Mouse (Mus musculus) embryonic facial prominence, embryonic 13.5 days (tissue): ENCODE results near the gene Pax5. TPM values are rescaled to one million over a fixed set of nuclear protein-coding genes. Genes with fewer than 3 reads are reported as not detected.

ENCODE experiments used
- ATAC-seq: fragments of 200-750 bp; cut with Nextera tagmentation; 2 replicates; pipeline ENCODE4 v1.8.0; 2017; ENCODE audit warnings: low read depth; ENCODE audit not compliant: insufficient number of reproducible peaks, insufficient read depth, low FRiP score, low TSS enrichment
- H3K27ac ChIP-seq: fragments of 300-500 bp; sonication (generic); 2 replicates; pipeline ENCODE4 v1.5.1; 2015; ENCODE audit warnings: moderate library complexity, mild to moderate bottlenecking, inconsistent platforms
- H3K27me3 ChIP-seq: fragments of 300-500 bp; sonication (generic); 2 replicates; pipeline ENCODE4 v1.6.1; 2015; ENCODE audit warnings: mild to moderate bottlenecking, inconsistent platforms
- H3K36me3 ChIP-seq: fragments of 300-500 bp; sonication (generic); 2 replicates; pipeline ENCODE4 v1.6.1; 2015; ENCODE audit warnings: mild to moderate bottlenecking, inconsistent platforms
- H3K4me1 ChIP-seq: fragments of 300-500 bp; sonication (generic); 2 replicates; pipeline ENCODE4 v1.6.1; 2015; ENCODE audit warnings: inconsistent platforms
- H3K4me2 ChIP-seq: fragments of 300-500 bp; sonication (generic); 2 replicates; pipeline ENCODE4 v1.6.1; 2015; ENCODE audit warnings: moderate library complexity, mild to moderate bottlenecking, inconsistent platforms
- H3K4me3 ChIP-seq: fragments of 300-500 bp; sonication (generic); 2 replicates; pipeline ENCODE4 v1.5.1; 2015; ENCODE audit warnings: mild to moderate bottlenecking, inconsistent platforms
- H3K9ac ChIP-seq: fragments of 300-500 bp; sonication (generic); 2 replicates; pipeline ENCODE4 v1.6.1; 2015; ENCODE audit warnings: mild to moderate bottlenecking, inconsistent platforms
- H3K9me3 ChIP-seq: fragments of 300-500 bp; sonication (generic); 2 replicates; pipeline ENCODE4 v1.6.1; 2016; ENCODE audit warnings: inconsistent platforms
- WGBS: fragments of 180-500 bp; shearing (Covaris S2); methylation state at CpG from one replicate; pipeline ENCODE4 v1.1.7; 2015; ENCODE audit warnings: mixed read lengths; 5-methylcytosine and 5-hydroxymethylcytosine counted together
- polyA plus RNA-seq: library from polyadenylated mRNA; unstranded; fragments of >200 nt; fragmentation: Nextera tagmentation; extraction: Ambion mirVana; gene quantifications from 2 replicates; pipeline ENCODE4 v1.2.1, GENCODE M21; 2015

The Pax5 gene
- polyA plus RNA-seq, 1 experiment from 2014 or later, result not detected

- WGBS, result under 1% methylated on average over 19 of the region's 19 CpGs
- H3K9me3 ChIP-seq, result no peaks in the 10 kb centered on the region
- peak overlapping the region; percentile 35; the same call in 1 of the 2 replicates for H3K4me2 ChIP-seq
- peaks cover 24% of the 10 kb centered on the region for H3K4me1 ChIP-seq
- no peaks in the 10 kb centered on the region for H3K36me3 ChIP-seq
- no peak overlapping the region for H3K9ac ChIP-seq
- peak overlapping the region; percentile 8 for H3K4me3 ChIP-seq
- H3K27me3 ChIP-seq, result peaks cover 96% of the 10 kb centered on the region
- H3K27ac ChIP-seq, result no peak overlapping the region
- ATAC-seq, result no peak
Measured at GRCm38 (mm10) chr4:44713554-44714051, 3.3 kb upstream of the Pax5 start.

- Histone ChIP-seq H3K4me2 (peak overlapping the region; percentile 35), H3K27ac (no peak overlapping the region), H3K27me3 (peaks cover 96% of the 10 kb centered on the region), H3K4me1 (peaks cover 24% of the 10 kb centered on the region), H3K9me3 (no peaks in the 10 kb centered on the region), H3K4me3 (peak overlapping the region; percentile 8), H3K36me3 (no peaks in the 10 kb centered on the region), H3K9ac (no peak overlapping the region)
- no peak for ATAC-seq
- under 1% methylated on average over 50 of the region's 50 CpGs for WGBS
Measured at GRCm38 (mm10) chr4:44712786-44713553, 2.7 kb upstream of the Pax5 start.

- no peak for ATAC-seq
- Histone ChIP-seq H3K4me2 (peak overlapping the region; percentile 35), H3K4me3 (peak overlapping the region; percentile 27), H3K27ac (no peak overlapping the region), H3K9me3 (no peaks in the 10 kb centered on the region), H3K9ac (no peak overlapping the region), H3K4me1 (peaks cover 24% of the 10 kb centered on the region), H3K36me3 (no peaks in the 10 kb centered on the region), H3K27me3 (peaks cover 96% of the 10 kb centered on the region)
- under 1% methylated on average over 25 of the region's 25 CpGs for WGBS
Measured at GRCm38 (mm10) chr4:44712051-44712700, 1.9 kb upstream of the Pax5 start.

GRCm38 (mm10) chr4:44711136-44711900 lies 1.0 kb upstream of the Pax5 start:
- no peak for ATAC-seq
- no peak overlapping the region for H3K4me3 ChIP-seq
- 2% methylated on average over 25 of the region's 25 CpGs for WGBS

GRCm38 (mm10) chr4:44710701-44711097 lies 412 bp upstream of the Pax5 start:
- 0 out of 2 replicates have a peak overlapping the region, but pooled peaks have one; percentile 1 for H3K4me3 ChIP-seq
- H3K27me3 ChIP-seq, result peaks cover 99% of the 10 kb centered on the region
- H3K9ac ChIP-seq, result no peak overlapping the region
- no peak overlapping the region for H3K4me2 ChIP-seq
- 1% methylated on average over 30 of the region's 30 CpGs for WGBS
- H3K36me3 ChIP-seq, result no peaks in the 10 kb centered on the region
- ATAC-seq, result no peak
- no peak overlapping the region for H3K27ac ChIP-seq
- H3K9me3 ChIP-seq, result no peaks in the 10 kb centered on the region
- peaks cover 24% of the 10 kb centered on the region for H3K4me1 ChIP-seq

More at GRCm38 (mm10) chr4:44711136-44711900, 1.0 kb upstream of the Pax5 start:
- Histone ChIP-seq H3K27ac (no peak overlapping the region), H3K36me3 (no peaks in the 10 kb centered on the region), H3K4me1 (peaks cover 24% of the 10 kb centered on the region), H3K4me2 (no peak overlapping the region), H3K27me3 (peaks cover 96% of the 10 kb centered on the region), H3K9me3 (no peaks in the 10 kb centered on the region), H3K9ac (no peak overlapping the region)

- H3K4me2 ChIP-seq, result no peak overlapping the region
- H3K4me3 ChIP-seq, result no peak overlapping the region
- H3K9ac ChIP-seq, result no peak overlapping the region
- H3K27me3 ChIP-seq, result peaks cover 99% of the 10 kb centered on the region
- H3K36me3 ChIP-seq, result no peaks in the 10 kb centered on the region
- ATAC-seq, result no peak
- H3K9me3 ChIP-seq, result no peaks in the 10 kb centered on the region
- no peak overlapping the region for H3K27ac ChIP-seq
- peaks cover 29% of the 10 kb centered on the region for H3K4me1 ChIP-seq
Measured at GRCm38 (mm10) chr4:44709091-44709695, 1.1 kb downstream of the Pax5 start.

GRCm38 (mm10) chr4:44708311-44708710 lies 2.0 kb downstream of the Pax5 start:
- ATAC-seq, result no peak
- no peak overlapping the region for H3K9ac ChIP-seq
- no peak overlapping the region for H3K27ac ChIP-seq
- H3K27me3 ChIP-seq, result peaks cover 99% of the 10 kb centered on the region
- peaks cover 32% of the 10 kb centered on the region for H3K4me1 ChIP-seq
- no peaks in the 10 kb centered on the region for H3K36me3 ChIP-seq
- 48% methylated on average over 8 of the region's 8 CpGs for WGBS
- no peaks in the 10 kb centered on the region for H3K9me3 ChIP-seq
- H3K4me2 ChIP-seq, result no peak overlapping the region
- no peak overlapping the region for H3K4me3 ChIP-seq

- Histone ChIP-seq H3K27ac (no peak overlapping the region), H3K36me3 (no peaks in the 10 kb centered on the region), H3K9me3 (no peaks in the 10 kb centered on the region), H3K4me1 (peaks cover 27% of the 10 kb centered on the region), H3K27me3 (peaks cover 99% of the 10 kb centered on the region), H3K4me3 (no peak overlapping the region), H3K4me2 (no peak overlapping the region), H3K9ac (no peak overlapping the region)
- ATAC-seq, result no peak
- 23% methylated on average over 1 of the region's 1 CpGs for WGBS
Measured at GRCm38 (mm10) chr4:44706865-44707264, 3.4 kb downstream of the Pax5 start.

GRCm38 (mm10) chr4:44705967-44706366 lies 4.3 kb downstream of the Pax5 start:
- H3K36me3 ChIP-seq, result no peaks in the 10 kb centered on the region

GRCm38 (mm10) chr4:44705151-44705550 lies 5.1 kb downstream of the Pax5 start:
- Histone ChIP-seq H3K27me3 (peaks cover 100% of the 10 kb centered on the region), H3K4me3 (no peak overlapping the region; the same call in 1 of the 2 replicates), H3K9ac (no peak overlapping the region), H3K4me2 (no peak overlapping the region), H3K27ac (no peak overlapping the region), H3K9me3 (no peaks in the 10 kb centered on the region), H3K36me3 (no peaks in the 10 kb centered on the region), H3K4me1 (peaks cover 26% of the 10 kb centered on the region)
- 4% methylated on average over 3 of the region's 3 CpGs for WGBS
- ATAC-seq, result no peak

More at GRCm38 (mm10) chr4:44705967-44706366, 4.3 kb downstream of the Pax5 start:
- H3K9me3 ChIP-seq, result no peaks in the 10 kb centered on the region
- H3K4me1 ChIP-seq, result peaks cover 30% of the 10 kb centered on the region
- no peak overlapping the region for H3K4me2 ChIP-seq
- peaks cover 99% of the 10 kb centered on the region for H3K27me3 ChIP-seq
- ATAC-seq, result no peak
- H3K27ac ChIP-seq, result no peak overlapping the region
- H3K4me3 ChIP-seq, result no peak overlapping the region
- 2% methylated on average over 7 of the region's 7 CpGs for WGBS
- no peak overlapping the region for H3K9ac ChIP-seq

- WGBS, result under 1% methylated on average over 37 of the region's 38 CpGs
- H3K27me3 ChIP-seq, result peaks cover 100% of the 10 kb centered on the region
- no peaks in the 10 kb centered on the region for H3K9me3 ChIP-seq
- ATAC-seq, result peak; percentile 98
- H3K27ac ChIP-seq, result no peak overlapping the region
- peak overlapping the region; percentile 78 for H3K4me2 ChIP-seq
- peaks cover 26% of the 10 kb centered on the region for H3K4me1 ChIP-seq
- peak overlapping the region; percentile 45 for H3K4me3 ChIP-seq
- no peak overlapping the region for H3K9ac ChIP-seq
- no peaks in the 10 kb centered on the region for H3K36me3 ChIP-seq
Measured at GRCm38 (mm10) chr4:44704369-44704745, 5.9 kb downstream of the Pax5 start.
